Mouse (Mus musculus) ES-E14 (cell line): ENCODE results near the gene Phf1. TPM values are rescaled to one million over a fixed set of nuclear protein-coding genes. Genes with fewer than 3 reads are reported as not detected.
A peak's percentile ranks its signal among the peaks of the same experiment; 100 is the strongest.
"Not testable (repeated sequence)": the region's sequence is repeated elsewhere in the genome, so short reads cannot be mapped to it uniquely, and the experiment has no call there.

Experiments
- DNase-seq: peaks from one replicate; pipeline ENCODE4 v3.0.0-alpha.2; 2013; ENCODE audit warnings: low read depth, low spot score
- H3K27ac ChIP-seq: 2 replicates; pipeline ENCODE4 v1.5.1; 2012; ENCODE audit warnings: low read depth, mild to moderate bottlenecking, low read length, moderate library complexity, mixed read lengths; ENCODE audit not compliant: poor library complexity, insufficient read depth, severe bottlenecking
- H3K36me3 ChIP-seq: 2 replicates; pipeline ENCODE4 v1.6.1; 2012; ENCODE audit warnings: mild to moderate bottlenecking, low read length, moderate library complexity, mixed read lengths; ENCODE audit not compliant: control insufficient read depth, poor library complexity, insufficient read depth, severe bottlenecking
- H3K4me1 ChIP-seq, 2 experiments: fragments of 150-350 bp in 1 of 2; sonication (generic) in 1 of 2; 2 replicates each; pipeline ENCODE4 v1.6.1; 2012; ENCODE audit warnings: low read length in 2 of 2, mild to moderate bottlenecking in 1 of 2, mixed read lengths in 1 of 2; ENCODE audit not compliant: control insufficient read depth in 2 of 2, insufficient read depth in 2 of 2, poor library complexity in 1 of 2
- H3K4me3 ChIP-seq, 2 experiments: fragments of 150-350 bp in 1 of 2; sonication (generic) in 1 of 2; 2 replicates each; pipeline ENCODE4 v1.5.1; 2012; ENCODE audit warnings: low read length in 2 of 2, low read depth in 1 of 2, mild to moderate bottlenecking in 1 of 2, mixed read lengths in 1 of 2; ENCODE audit not compliant: insufficient read depth in 1 of 2, poor library complexity in 1 of 2, severe bottlenecking in 1 of 2
- H3K9ac ChIP-seq: 2 replicates; pipeline ENCODE4 v1.6.1; 2012; ENCODE audit warnings: low read depth, mild to moderate bottlenecking, low read length, mixed read lengths; ENCODE audit not compliant: poor library complexity, insufficient read depth, severe bottlenecking
- H3K9me3 ChIP-seq: fragments of 150-350 bp; sonication (generic); 2 replicates; pipeline ENCODE4 v1.6.1; 2012; ENCODE audit warnings: low read depth, mild to moderate bottlenecking, low read length; ENCODE audit not compliant: control insufficient read depth, insufficient read depth
- CHD2 ChIP-seq: IDR thresholded peaks from 2 replicates; pipeline ENCODE4 v1.6.1; 2014; ENCODE audit warnings: mild to moderate bottlenecking, low read depth, low read length, inconsistent platforms
- HCFC1 ChIP-seq: IDR thresholded peaks from 2 replicates; pipeline ENCODE4 v1.6.1; 2012; ENCODE audit warnings: low read length, inconsistent platforms, borderline replicate concordance; ENCODE audit not compliant: insufficient read depth
- MAFK ChIP-seq: IDR thresholded peaks from 2 replicates; pipeline ENCODE4 v1.6.1; 2014; ENCODE audit warnings: mild to moderate bottlenecking, low read depth, low read length, inconsistent platforms; ENCODE audit not compliant: insufficient read depth
- ZC3H11A ChIP-seq: IDR thresholded peaks from 2 replicates; pipeline ENCODE4 v1.6.1; 2012; ENCODE audit warnings: low read depth, mild to moderate bottlenecking, inconsistent platforms, low read length, borderline replicate concordance
- ZNF384 ChIP-seq: IDR thresholded peaks from 2 replicates; pipeline ENCODE4 v1.6.1; 2012; ENCODE audit warnings: low read depth, low read length, inconsistent platforms
- in situ Hi-C, 2 experiments: fragments of 600-800 bp; cut with MboI; formaldehyde crosslinking; loops; one replicate each; pipeline ENCODE4 v1.15.1; 2025; ENCODE audit warnings: low sequenced_read_pairs in 2 of 2, inconsistent platforms in 1 of 2; ENCODE audit not compliant: unreplicated experiment in 2 of 2
- total RNA-seq: library from RNA; depleted of rRNA; stranded (reverse); fragments of 300-350 nt; gene quantifications from 2 replicates; pipeline ENCODE4 v1.2.3, GENCODE M21; 2012

The Phf1 gene
- total RNA-seq, 1 experiment = 9.4 TPM

- in situ Hi-C loops = loop anchor here in 1 of 2 experiments (25.0 kb wide), 2 partner anchors 208 to 433 kb away; no protein-coding TSS in a partner anchor
- Histone ChIP-seq H3K9me3 (no peaks in the 10 kb centered on the region), H3K4me1 (peaks cover 0 to 3% of the 10 kb centered on the region in 2 experiments; a peak in 1 of 4 replicates), H3K27ac (no peak overlapping the region), H3K36me3 (no peaks in the 10 kb centered on the region), H3K9ac (no peak overlapping the region), H3K4me3 (no peak overlapping the region)
- TF ChIP-seq MAFK (no peak), ZNF384 (no peak), CHD2 (no peak), ZC3H11A (0 out of 2 replicates have a peak, but pooled peaks have one; percentile 18), HCFC1 (no peak)
- peak; percentile 65 for DNase-seq
These were observed 37.3 kb upstream of the Phf1 start for GRCm38 (mm10) chr17:26895578-26895977.

- no peak for DNase-seq
- H3K27ac ChIP-seq = no peak overlapping the region
- no peak overlapping the region for H3K4me3 ChIP-seq
- TF ChIP-seq ZC3H11A (no peak), MAFK (no peak), CHD2 (no peak), HCFC1 (no peak), ZNF384 (no peak)
- no peaks in the 10 kb centered on the region for H3K36me3 ChIP-seq
- H3K9me3 ChIP-seq = no peaks in the 10 kb centered on the region
- no peaks in the 10 kb centered on the region for H3K4me1 ChIP-seq
- in situ Hi-C loops = no loop called here
- no peak overlapping the region for H3K9ac ChIP-seq
These were observed 31.9 kb upstream of the Phf1 start for GRCm38 (mm10) chr17:26900916-26901315.

- no peak for DNase-seq
- Histone ChIP-seq H3K9me3 (0 out of 2 replicates have a peak, but pooled peaks cover 1% of the 10 kb centered on the region), H3K36me3 (no peaks in the 10 kb centered on the region), H3K9ac (no peak overlapping the region), H3K27ac (no peak overlapping the region), H3K4me3 (no peak overlapping the region), H3K4me1 (no peaks in the 10 kb centered on the region)
- in situ Hi-C loops = no loop called here
- no peak for TF ChIP-seq ZC3H11A
- no peak for TF ChIP-seq MAFK
- no peak for TF ChIP-seq ZNF384
- TF ChIP-seq CHD2 = no peak
- TF ChIP-seq HCFC1 = no peak
These were observed 28.5 kb upstream of the Phf1 start for GRCm38 (mm10) chr17:26904320-26904719.

- H3K9me3 ChIP-seq, DNase-seq, in situ Hi-C loops, H3K4me3 ChIP-seq, H3K4me1 ChIP-seq, H3K36me3 ChIP-seq, H3K9ac ChIP-seq, H3K27ac ChIP-seq: not testable (repeated sequence)
These were observed 25.3 kb upstream of the Phf1 start for GRCm38 (mm10) chr17:26907506-26907905.

GRCm38 (mm10) chr17:26915248-26915647 lies 17.6 kb upstream of the Phf1 start:
- Histone ChIP-seq H3K9ac (no peak overlapping the region), H3K36me3 (peaks cover 2% of the 10 kb centered on the region; the same call in 1 of the 2 replicates), H3K4me3 (no peak overlapping the region), H3K9me3 (no peaks in the 10 kb centered on the region), H3K4me1 (no peaks in the 10 kb centered on the region), H3K27ac (no peak overlapping the region; the same call in 1 of the 2 replicates)
- TF ChIP-seq ZC3H11A (no peak), CHD2 (no peak), HCFC1 (no peak), ZNF384 (no peak), MAFK (no peak)
- no peak for DNase-seq
- in situ Hi-C loops = no loop called here
